Mouse (Mus musculus) MEL (cell line): ENCODE measurements at regions not wholly inside any gene's neighbourhood (a gene's known extent, or its start where the extent isn't known, plus 50 kb on each side); places are given as distances from the start of the nearest gene placed in this dataset.

Experiments used
- DNase-seq: peaks from one replicate; pipeline ENCODE4 v3.0.0; 2011; ENCODE audit warnings: low read depth, low spot score
- H3K27ac ChIP-seq: 2 replicates; pipeline ENCODE4 v1.5.1; 2012; ENCODE audit warnings: low read depth, mild to moderate bottlenecking, control low read depth, low read length, moderate library complexity; ENCODE audit not compliant: control insufficient read depth
- H3K27me3 ChIP-seq, 2 experiments: fragments of 150-350 bp in 1 of 2; sonication (generic) in 1 of 2; 2 replicates each; pipeline ENCODE4 v1.6.1; 2012; ENCODE audit warnings: low read length in 2 of 2, mild to moderate bottlenecking in 2 of 2, improper control_type of control experiment in 1 of 2, moderate library complexity in 1 of 2; ENCODE audit not compliant: insufficient read depth in 2 of 2, control insufficient read depth in 1 of 2
- H3K36me3 ChIP-seq, 2 experiments: 2 replicates each; pipeline ENCODE4 v1.6.1; 2012 to 2014; ENCODE audit warnings: low read length in 2 of 2, improper control_type of control experiment in 1 of 2, inconsistent platforms in 1 of 2, mild to moderate bottlenecking in 1 of 2; ENCODE audit not compliant: insufficient read depth in 2 of 2, control insufficient read depth in 1 of 2
- H3K4me1 ChIP-seq, 2 experiments: fragments of 150-350 bp in 1 of 2; sonication (generic) in 1 of 2; 2 replicates each; pipeline ENCODE4 v1.6.1; 2012; ENCODE audit warnings: low read length in 2 of 2, improper control_type of control experiment in 1 of 2, mild to moderate bottlenecking in 1 of 2; ENCODE audit not compliant: insufficient read depth in 2 of 2, control insufficient read depth in 1 of 2
- H3K4me3 ChIP-seq, 2 experiments: fragments of 150-350 bp in 1 of 2; sonication (generic) in 1 of 2; 2 replicates each; pipeline ENCODE4 v1.5.1; 2012; ENCODE audit warnings: low read depth in 2 of 2, low read length in 2 of 2, mild to moderate bottlenecking in 2 of 2, moderate library complexity in 2 of 2, control low read depth in 1 of 2, improper control_type of control experiment in 1 of 2; ENCODE audit not compliant: control insufficient read depth in 1 of 2, insufficient read depth in 1 of 2
- H3K79me2 ChIP-seq: 2 replicates; pipeline ENCODE4 v1.6.1; 2012; ENCODE audit warnings: mild to moderate bottlenecking, low read length, moderate library complexity; ENCODE audit not compliant: control insufficient read depth, poor library complexity, insufficient read depth
- H3K9ac ChIP-seq: 2 replicates; pipeline ENCODE4 v1.6.1; 2012; ENCODE audit warnings: low read depth, mild to moderate bottlenecking, control low read depth, low read length, moderate library complexity; ENCODE audit not compliant: control insufficient read depth, poor library complexity, severe bottlenecking
- H3K9me3 ChIP-seq: fragments of 150-350 bp; sonication (generic); replicated peaks from 2 replicates; pipeline ENCODE4 v1.6.1; 2012; ENCODE audit warnings: mild to moderate bottlenecking, low read length, improper control_type of control experiment, moderate library complexity; ENCODE audit not compliant: insufficient read depth
- CHD1 ChIP-seq: IDR thresholded peaks from 2 replicates; pipeline ENCODE4 v1.6.1; 2012; ENCODE audit warnings: low read depth, mild to moderate bottlenecking, inconsistent platforms, low read length, improper control_type of control experiment
- CHD2 ChIP-seq: IDR thresholded peaks from 2 replicates; pipeline ENCODE4 v1.6.1; 2011; ENCODE audit warnings: low read length, improper control_type of control experiment
- E2F4 ChIP-seq: IDR thresholded peaks from 2 replicates; pipeline ENCODE4 v1.6.1; 2011; ENCODE audit warnings: low read depth, low read length, improper control_type of control experiment, borderline replicate concordance
- ETS1 ChIP-seq: IDR thresholded peaks from 2 replicates; pipeline ENCODE4 v1.6.1; 2012; ENCODE audit warnings: low read depth, mild to moderate bottlenecking, inconsistent platforms, low read length, improper control_type of control experiment, moderate library complexity
- GABPA ChIP-seq: IDR thresholded peaks from 2 replicates; pipeline ENCODE4 v1.6.1; 2012; ENCODE audit warnings: low read depth, mild to moderate bottlenecking, inconsistent platforms, low read length, improper control_type of control experiment, moderate library complexity
- MAX ChIP-seq: IDR thresholded peaks from 2 replicates; pipeline ENCODE4 v1.6.1; 2011; ENCODE audit warnings: low read length, improper control_type of control experiment
- POLR2A ChIP-seq, 2 experiments: IDR thresholded peaks; 2 replicates each; pipeline ENCODE4 v1.6.1; 2011 to 2012; ENCODE audit warnings: low read length in 2 of 2, mild to moderate bottlenecking in 2 of 2, control low read depth in 1 of 2, improper control_type of control experiment in 1 of 2, low read depth in 1 of 2, moderate library complexity in 1 of 2; ENCODE audit not compliant: control insufficient read depth in 1 of 2, insufficient read depth in 1 of 2, poor library complexity in 1 of 2
- RCOR1 ChIP-seq: IDR thresholded peaks from 2 replicates; pipeline ENCODE4 v1.6.1; 2012; ENCODE audit warnings: low read depth, mild to moderate bottlenecking, inconsistent platforms, low read length, improper control_type of control experiment
- SIN3A ChIP-seq: IDR thresholded peaks from 2 replicates; pipeline ENCODE4 v1.6.1; 2012; ENCODE audit warnings: low read length, improper control_type of control experiment, inconsistent platforms
- SMC3 ChIP-seq: IDR thresholded peaks from 2 replicates; pipeline ENCODE4 v1.6.1; 2011; ENCODE audit warnings: low read depth, low read length, improper control_type of control experiment
- TAL1 ChIP-seq: IDR thresholded peaks from 2 replicates; pipeline ENCODE4 v1.6.1; 2012; ENCODE audit warnings: mild to moderate bottlenecking, inconsistent platforms, low read length, moderate library complexity, mixed read lengths
- TBP ChIP-seq: IDR thresholded peaks from 2 replicates; pipeline ENCODE4 v1.8.0; 2011; ENCODE audit warnings: low read depth, low read length, improper control_type of control experiment
- UBTF ChIP-seq: IDR thresholded peaks from 2 replicates; pipeline ENCODE4 v1.6.1; 2012; ENCODE audit warnings: low read depth, mild to moderate bottlenecking, inconsistent platforms, low read length, improper control_type of control experiment, moderate library complexity, borderline replicate concordance; ENCODE audit not compliant: insufficient read depth
- ZNF384 ChIP-seq: IDR thresholded peaks from 2 replicates; pipeline ENCODE4 v1.6.1; 2012; ENCODE audit warnings: low read depth, mild to moderate bottlenecking, inconsistent platforms, low read length, improper control_type of control experiment

DNA sequence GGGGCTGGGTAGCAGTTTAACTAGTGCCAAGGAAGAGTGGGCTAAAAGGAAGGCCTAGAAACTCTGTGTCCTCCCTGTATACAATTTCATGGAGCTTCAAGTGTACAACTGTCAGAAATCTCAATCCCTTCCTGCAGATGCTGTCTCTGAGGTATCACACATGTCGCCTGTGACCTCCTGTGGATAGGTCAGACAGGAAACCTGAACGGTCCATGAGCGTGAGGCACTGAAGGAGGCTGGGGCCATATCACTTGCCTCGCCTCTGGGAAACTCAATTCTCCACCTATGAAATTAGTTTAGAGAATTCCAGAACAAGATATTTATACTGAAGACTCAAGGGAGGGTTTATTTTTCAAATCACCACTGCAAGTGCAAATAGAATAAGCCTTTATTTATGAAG lies 69.1 kb upstream of the Pced1b start:
- TF ChIP-seq E2F4: no peak
- no peak for TF ChIP-seq UBTF
- no peak for TF ChIP-seq RCOR1
- TF ChIP-seq, all 39 proteins: peak for 0
- Histone ChIP-seq H3K9me3 (no peaks in the 10 kb centered on the region), H3K9ac (no peak overlapping the region)

DNA sequence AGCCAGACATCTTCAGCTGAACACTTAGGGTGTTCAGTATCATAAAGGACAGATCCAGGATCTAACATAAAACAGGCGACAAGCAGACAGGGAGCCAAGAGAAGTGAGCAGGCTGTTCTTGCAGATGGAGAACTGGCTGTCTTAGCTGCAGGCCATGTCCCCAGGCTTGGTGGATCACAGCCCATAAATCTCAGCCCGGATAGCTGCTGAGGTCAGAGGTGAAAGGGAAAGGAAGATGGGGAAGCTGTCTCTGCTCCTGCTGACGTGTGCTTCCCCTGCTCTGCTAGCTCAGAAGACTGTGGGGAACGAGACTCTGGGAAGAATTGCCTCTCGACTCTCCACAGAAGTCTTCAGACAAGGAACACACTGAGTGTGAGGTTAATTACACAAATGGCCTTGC lies 71.9 kb upstream of the Pced1b start:
- Histone ChIP-seq H3K27me3 (no peaks in the 10 kb centered on the region), H3K4me1 (no peaks in the 10 kb centered on the region), H3K36me3 (no peaks in the 10 kb centered on the region), H3K9ac (no peak overlapping the region), H3K79me2 (no peaks in the 10 kb centered on the region), H3K4me3 (no peak overlapping the region), H3K27ac (no peak overlapping the region), H3K9me3 (no peaks in the 10 kb centered on the region)
- no peak for DNase-seq
- TF ChIP-seq ZNF384: no peak
- no peak for TF ChIP-seq SIN3A
- no peak for TF ChIP-seq POLR2A (IDR thresholded peaks at IDR 0.05; ENCODE audit: control insufficient read depth in 1 of 2, insufficient read depth in 1 of 2, low read depth in 1 of 2, low read length in 2 of 2, poor library complexity in 1 of 2)
- TF ChIP-seq CHD2: no peak
- TF ChIP-seq TBP: no peak
- no peak for TF ChIP-seq GABPA
- TF ChIP-seq CHD1: no peak

More for the DNA sequence above, 69.1 kb upstream of the Pced1b start:
- H3K36me3 ChIP-seq: no peaks in the 10 kb centered on the region
- H3K27me3 ChIP-seq: 0 out of 4 replicates have a peak, but pooled peaks cover 0 to 1% of the 10 kb centered on the region in 2 experiments
- no peak overlapping the region for H3K27ac ChIP-seq
- H3K4me1 ChIP-seq: no peaks in the 10 kb centered on the region
- no peaks in the 10 kb centered on the region for H3K79me2 ChIP-seq
- no peak overlapping the region for H3K4me3 ChIP-seq
- no peak for DNase-seq

DNA sequence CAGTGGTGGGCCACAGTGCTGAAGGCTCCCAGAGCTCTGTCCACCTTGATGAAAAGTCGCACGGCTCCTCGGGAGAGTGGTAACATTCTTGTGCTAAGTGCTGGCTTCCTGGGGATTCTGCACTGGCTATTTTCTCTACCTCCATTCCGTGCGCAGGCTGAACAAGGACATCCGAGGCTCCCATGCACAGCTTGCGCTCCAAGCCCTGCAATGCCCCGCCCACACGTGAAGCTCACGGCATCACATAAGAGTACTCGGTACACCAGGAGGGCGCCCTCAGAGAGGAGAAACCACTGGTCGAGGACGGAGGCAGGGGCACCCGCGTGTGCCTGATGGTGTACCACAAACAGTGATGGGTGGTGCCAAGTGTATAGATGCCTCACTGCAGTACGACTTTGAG lies 73.7 kb upstream of the Pced1b start:
- Histone ChIP-seq H3K36me3 (no peaks in the 10 kb centered on the region), H3K79me2 (no peaks in the 10 kb centered on the region), H3K9me3 (no peaks in the 10 kb centered on the region), H3K27me3 (no peaks in the 10 kb centered on the region), H3K4me3 (no peak overlapping the region), H3K27ac (no peak overlapping the region), H3K9ac (no peak overlapping the region), H3K4me1 (no peaks in the 10 kb centered on the region)
- DNase-seq: no peak
- no peak for TF ChIP-seq TAL1
- no peak for TF ChIP-seq UBTF
- TF ChIP-seq ETS1: no peak
- no peak for TF ChIP-seq CHD2
- TF ChIP-seq TBP: no peak
- TF ChIP-seq MAX: no peak
- TF ChIP-seq SMC3: no peak
- TF ChIP-seq POLR2A (IDR thresholded peaks at IDR 0.05; ENCODE audit: control insufficient read depth in 1 of 2, insufficient read depth in 1 of 2, low read depth in 1 of 2, low read length in 2 of 2, poor library complexity in 1 of 2): no peak
